Mouse (Mus musculus): Measurements from ENCODE around the gene Ppm1b.

Gene Ppm1b

GRCm38 (mm10) chr17:84958411-84958911 lies 1.9 kb downstream of the Ppm1b start:
- peak; percentile 18 for DNase-seq (ENCODE audit: low read depth)

GRCm38 (mm10) chr17:84958986-84959664 lies 2.6 kb downstream of the Ppm1b start:
- peak; percentile 27 for DNase-seq (ENCODE audit: low read depth)

GRCm38 (mm10) chr17:84959665-84960020 lies 3.1 kb downstream of the Ppm1b start:
- DNase-seq (ENCODE audit: low read depth) = peak; percentile 10

- DNase-seq (ENCODE audit: low read depth) = no peak
Observed at GRCm38 (mm10) chr17:84960136-84960535, 3.6 kb downstream of the Ppm1b start.

GRCm38 (mm10) chr17:84962046-84962445 lies 5.5 kb downstream of the Ppm1b start:
- no peak for DNase-seq (ENCODE audit: low read depth)

GRCm38 (mm10) chr17:84963651-84964050 lies 7.1 kb downstream of the Ppm1b start:
- no peak for DNase-seq (ENCODE audit: low read depth)

GRCm38 (mm10) chr17:84966231-84966630 lies 9.7 kb downstream of the Ppm1b start:
- DNase-seq (ENCODE audit: low read depth) = no peak

GRCm38 (mm10) chr17:84967045-84967444 lies 10.5 kb downstream of the Ppm1b start:
- DNase-seq (ENCODE audit: low read depth) = no peak

- DNase-seq (ENCODE audit: low read depth) = no peak
Observed at GRCm38 (mm10) chr17:84969916-84970315, 13.4 kb downstream of the Ppm1b start.

GRCm38 (mm10) chr17:84981721-84982120 lies 25.2 kb downstream of the Ppm1b start:
- DNase-seq (ENCODE audit: low read depth) = no peak

GRCm38 (mm10) chr17:84982735-84983134 lies 26.2 kb downstream of the Ppm1b start:
- DNase-seq (ENCODE audit: low read depth) = no peak

- peak; percentile 13 for DNase-seq (ENCODE audit: low read depth)
Observed at GRCm38 (mm10) chr17:84986368-84986767, 29.8 kb downstream of the Ppm1b start.

- no peak for DNase-seq (ENCODE audit: low read depth)
Observed at GRCm38 (mm10) chr17:84987834-84988410, 31.4 kb downstream of the Ppm1b start.

- DNase-seq (ENCODE audit: low read depth) = peak; percentile 56
Observed at GRCm38 (mm10) chr17:84988514-84988913, 32.0 kb downstream of the Ppm1b start.

- no peak for DNase-seq (ENCODE audit: low read depth)
Observed at GRCm38 (mm10) chr17:84995844-84996243, 39.3 kb downstream of the Ppm1b start.

- peak; percentile 44 for DNase-seq (ENCODE audit: low read depth)
Observed at GRCm38 (mm10) chr17:84997639-84998038, 41.1 kb downstream of the Ppm1b start.

- DNase-seq (ENCODE audit: low read depth) = no peak
Observed at GRCm38 (mm10) chr17:84999636-85000035, 43.1 kb downstream of the Ppm1b start.

- no peak for DNase-seq (ENCODE audit: low read depth)
Observed at GRCm38 (mm10) chr17:85013485-85013884, 56.9 kb downstream of the Ppm1b start.

GRCm38 (mm10) chr17:85014632-85015031 lies 58.1 kb downstream of the Ppm1b start:
- DNase-seq (ENCODE audit: low read depth) = no peak

- DNase-seq (ENCODE audit: low read depth) = no peak
Observed at GRCm38 (mm10) chr17:85018344-85018743, 61.8 kb downstream of the Ppm1b start.

- DNase-seq (ENCODE audit: low read depth) = peak; percentile 73
Observed at GRCm38 (mm10) chr17:85018794-85019193, 62.3 kb downstream of the Ppm1b start.

GRCm38 (mm10) chr17:85020343-85020742 lies 63.8 kb downstream of the Ppm1b start:
- no peak for DNase-seq (ENCODE audit: low read depth)

GRCm38 (mm10) chr17:85023247-85024167 lies 67.0 kb downstream of the Ppm1b start:
- peak; percentile 71 for DNase-seq (ENCODE audit: low read depth)

Measured in 416B (cell line).